Mouse (Mus musculus): ENCODE measurements around the gene Fam207a.
A peak's percentile ranks its signal among the peaks of the same experiment; 100 is the strongest.

Gene Fam207a

DNA sequence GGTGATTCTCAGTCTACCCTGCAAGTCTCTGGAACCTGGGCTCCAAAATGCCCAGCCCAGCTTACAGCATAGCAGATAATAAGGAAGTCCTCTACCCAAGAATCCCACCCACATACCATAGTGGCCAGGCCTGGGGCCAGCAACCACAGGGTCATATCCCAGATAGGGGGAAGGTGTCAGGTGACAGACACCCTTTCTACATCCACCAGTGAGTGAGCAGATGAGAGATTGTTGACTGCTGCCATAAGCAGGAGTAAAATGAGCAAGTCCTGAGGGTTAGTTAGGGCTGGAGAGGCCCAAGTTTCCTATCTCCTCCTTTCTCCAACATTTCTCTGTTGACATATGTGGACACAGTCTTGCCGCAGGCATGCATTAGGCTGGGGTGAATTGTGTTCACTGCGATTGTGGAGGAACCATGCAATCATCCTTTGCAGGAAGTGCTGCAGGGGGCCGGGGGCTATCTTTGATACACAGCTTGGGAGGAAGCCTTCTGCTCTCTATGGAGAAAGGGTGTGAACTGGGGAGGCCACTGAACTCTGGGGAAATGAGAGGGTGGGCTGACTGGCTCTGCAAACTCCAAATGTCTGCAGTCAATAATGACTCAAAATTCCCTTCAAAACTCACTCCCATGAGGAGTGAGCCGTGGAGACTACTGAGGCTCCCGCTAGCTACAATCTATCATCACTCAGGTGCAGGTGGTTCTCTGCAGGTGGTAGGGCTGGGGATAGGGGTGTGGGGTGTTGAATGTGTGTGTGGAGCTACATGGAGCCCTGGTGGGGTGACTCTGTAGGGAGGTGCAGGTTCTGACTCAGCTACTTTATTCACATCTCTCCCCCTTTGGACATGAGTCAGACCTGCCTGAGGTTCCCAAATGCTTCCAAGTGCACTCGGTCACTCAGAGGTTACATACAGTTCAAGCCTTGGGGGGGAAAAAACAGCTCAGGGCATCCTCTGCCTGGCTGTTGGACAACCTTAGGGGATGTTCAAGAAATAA lies 15.7 kb upstream of the Fam207a start:
- DNase-seq (ENCODE audit: low read depth, low spot score), result peak; percentile 14

DNA sequence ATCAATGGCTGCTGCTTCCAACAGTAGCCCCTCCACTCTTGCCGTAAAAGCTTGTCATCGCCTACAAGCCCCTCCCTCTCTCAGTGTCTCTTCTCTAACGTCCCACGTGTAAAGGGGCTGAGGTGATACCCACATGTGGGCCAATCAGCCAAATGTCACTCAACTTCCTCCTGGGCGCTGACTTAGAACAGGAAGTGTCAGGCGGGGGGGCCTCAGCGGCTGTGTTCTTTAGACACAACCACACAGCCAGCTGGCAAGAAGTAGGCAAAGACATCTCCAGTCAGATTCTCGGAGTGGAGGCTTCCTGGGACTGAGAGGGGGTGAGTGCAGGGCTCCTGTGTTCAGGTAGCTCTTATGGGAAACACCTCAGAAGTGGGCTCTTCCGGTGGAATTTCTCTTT lies 14.6 kb upstream of the Fam207a start, which contains the start of gene Itgb2:
Gene Itgb2 (plus strand): TSS at position 113 of the 400 bp plus-strand sequence.
- DNase-seq (ENCODE audit: low read depth, low spot score), result peak; percentile 23

DNA sequence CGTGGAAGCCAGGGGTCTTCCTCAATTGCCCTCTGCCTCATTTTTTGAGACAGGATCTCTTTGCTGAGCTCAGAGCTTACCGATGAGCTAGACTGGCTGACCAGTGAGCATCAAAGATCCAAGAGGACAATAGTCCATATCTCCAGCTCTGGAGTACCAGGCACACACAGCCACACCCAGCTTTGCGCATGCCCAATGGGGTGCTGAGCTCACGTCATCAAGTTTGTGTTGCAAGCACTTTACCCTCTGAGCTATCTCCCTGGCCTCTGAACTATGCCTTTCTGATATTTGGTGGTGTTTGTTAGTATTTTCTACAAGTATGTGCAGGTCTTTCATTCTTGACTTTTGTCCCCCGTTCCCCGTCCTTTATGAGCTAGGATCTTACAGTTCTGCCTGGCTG lies 13.0 kb upstream of the Fam207a start:
- no peak for DNase-seq (ENCODE audit: low read depth, low spot score)

DNA sequence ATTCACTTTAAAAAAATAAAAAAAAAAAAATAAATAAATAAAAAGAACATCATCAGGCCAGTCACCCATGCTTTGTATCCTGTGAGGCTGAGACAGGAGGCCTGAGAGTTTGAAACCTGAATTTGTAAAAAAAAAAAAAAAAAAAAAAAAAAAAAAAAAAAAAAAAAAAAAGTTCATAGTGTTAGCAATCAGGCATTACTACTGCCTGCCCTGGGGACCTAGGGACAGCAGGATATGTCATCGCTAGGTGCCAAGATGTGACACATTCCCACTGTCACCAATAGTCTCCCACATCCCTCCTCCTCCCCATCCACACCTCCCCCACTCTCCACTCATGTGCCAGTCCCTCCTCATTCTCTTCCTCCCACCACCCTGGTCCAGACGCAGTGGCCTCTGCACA lies 10.9 kb upstream of the Fam207a start:
- DNase-seq (ENCODE audit: low read depth, low spot score), result no peak

DNA sequence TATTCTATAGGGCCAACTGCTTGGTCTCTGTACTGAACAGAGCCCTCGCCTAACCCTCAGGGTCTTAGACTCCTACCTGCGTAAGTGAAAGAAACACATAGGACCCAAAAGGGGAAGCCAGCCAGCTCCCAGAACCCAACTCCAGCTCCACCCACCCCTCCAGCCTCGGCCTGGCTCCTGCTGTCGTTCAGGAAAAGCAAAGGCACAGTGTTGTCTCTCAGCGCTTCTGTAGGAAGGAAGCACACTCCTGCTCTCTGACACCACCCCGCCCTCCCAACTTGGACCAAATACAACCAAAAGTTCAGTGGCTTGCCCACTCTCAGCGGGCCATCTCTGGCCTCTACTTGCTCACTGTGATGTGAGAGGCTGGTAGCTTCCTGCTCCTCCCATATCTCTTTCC lies 7.7 kb upstream of the Fam207a start:
- no peak for DNase-seq (ENCODE audit: low read depth, low spot score)

DNA sequence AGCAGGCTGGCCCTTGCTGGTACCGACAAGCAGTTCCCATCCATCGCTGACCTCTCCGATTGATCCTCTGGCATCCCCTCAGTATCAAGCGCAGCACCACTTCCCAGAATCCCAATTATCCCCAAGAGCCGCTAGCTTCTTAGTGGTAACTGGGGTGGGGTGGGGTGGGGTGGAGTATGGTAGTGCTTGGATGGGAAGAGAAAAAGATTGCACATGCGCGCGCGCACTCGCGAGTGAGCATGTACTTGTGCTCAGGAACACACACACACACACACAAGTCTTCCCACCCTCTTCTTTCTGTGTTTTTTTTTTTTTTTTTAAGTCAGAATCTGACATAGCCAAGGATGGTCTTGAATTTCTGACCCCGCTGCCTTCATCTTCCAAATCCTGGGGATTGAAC lies 7.2 kb upstream of the Fam207a start:
- DNase-seq (ENCODE audit: low read depth, low spot score), result peak; percentile 54

DNA sequence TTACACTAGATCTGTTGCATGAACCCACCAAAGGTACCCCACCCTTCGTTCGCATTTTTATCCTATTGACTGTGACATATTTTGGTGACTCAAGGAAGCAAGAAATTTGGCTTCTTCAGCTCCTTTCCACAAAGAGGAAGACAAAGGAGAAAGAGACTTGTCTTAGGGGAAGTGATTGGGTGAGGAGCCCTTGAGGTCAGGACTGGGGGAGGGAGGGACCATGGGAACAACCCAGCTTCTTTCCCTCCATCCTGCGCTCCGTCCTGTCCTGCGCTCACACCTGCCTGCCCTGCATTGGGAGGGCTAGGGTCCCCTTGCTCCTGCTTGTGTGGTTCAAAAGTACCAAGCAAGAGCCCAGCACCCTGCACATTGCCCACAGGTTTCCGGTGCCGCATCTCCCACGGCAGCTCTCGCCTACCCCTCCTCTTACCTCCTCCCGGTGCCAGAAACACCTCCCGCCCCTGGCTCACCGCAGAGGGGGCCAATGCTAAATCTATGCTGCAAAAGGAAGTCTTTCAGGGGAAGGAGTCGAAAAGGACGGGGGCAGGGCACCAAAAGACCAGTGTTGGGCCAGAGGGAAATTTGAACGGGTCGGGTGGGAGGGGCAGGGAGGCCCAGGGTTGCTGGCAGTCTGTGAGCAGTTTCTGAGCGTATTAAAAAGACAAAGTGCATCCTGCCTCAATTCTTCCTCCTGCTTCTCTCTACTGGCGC lies 6.6 kb upstream of the Fam207a start:
- peak; percentile 18 for DNase-seq (ENCODE audit: low read depth, low spot score)

DNA sequence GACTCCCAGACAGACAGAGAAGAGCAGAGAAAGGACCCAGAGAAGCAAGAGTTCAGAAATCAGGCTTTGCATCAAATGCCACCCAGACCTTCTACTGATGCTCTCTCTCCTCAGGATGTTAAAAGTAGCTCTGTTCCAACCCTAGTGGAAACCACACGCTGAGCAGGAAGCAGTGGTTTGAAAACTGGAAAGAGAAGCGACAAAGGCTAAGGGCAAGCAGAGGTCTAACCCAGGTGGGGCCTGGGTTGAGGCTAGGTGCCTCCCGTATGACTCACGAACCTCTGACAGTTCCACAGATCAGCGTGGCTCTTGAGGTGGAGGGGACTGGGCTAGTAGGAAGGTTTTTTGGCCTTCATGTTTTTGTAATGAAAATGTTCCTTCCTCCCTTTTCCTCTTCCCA lies 4.9 kb upstream of the Fam207a start:
- DNase-seq (ENCODE audit: low read depth, low spot score), result no peak

DNA sequence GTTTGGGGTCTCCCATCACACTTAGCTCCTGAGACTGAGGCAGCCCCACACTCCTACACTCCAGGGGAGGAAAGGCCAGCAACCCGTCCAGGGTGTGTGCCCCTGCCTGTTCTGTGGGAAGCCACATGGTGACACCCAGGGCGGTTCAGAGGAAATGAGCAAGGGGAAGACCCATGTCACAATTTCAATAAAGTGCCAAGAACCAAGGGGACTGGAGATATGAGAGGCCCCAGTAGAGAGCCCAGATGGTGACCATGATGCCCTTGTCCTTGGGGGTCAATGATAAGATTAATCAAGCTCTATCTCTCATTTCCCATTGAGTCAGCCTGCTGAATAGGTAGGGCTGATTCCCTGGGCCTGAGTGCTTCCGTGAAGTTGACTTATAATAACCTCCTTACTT lies 3.6 kb upstream of the Fam207a start:
- no peak for DNase-seq (ENCODE audit: low read depth, low spot score)

DNA sequence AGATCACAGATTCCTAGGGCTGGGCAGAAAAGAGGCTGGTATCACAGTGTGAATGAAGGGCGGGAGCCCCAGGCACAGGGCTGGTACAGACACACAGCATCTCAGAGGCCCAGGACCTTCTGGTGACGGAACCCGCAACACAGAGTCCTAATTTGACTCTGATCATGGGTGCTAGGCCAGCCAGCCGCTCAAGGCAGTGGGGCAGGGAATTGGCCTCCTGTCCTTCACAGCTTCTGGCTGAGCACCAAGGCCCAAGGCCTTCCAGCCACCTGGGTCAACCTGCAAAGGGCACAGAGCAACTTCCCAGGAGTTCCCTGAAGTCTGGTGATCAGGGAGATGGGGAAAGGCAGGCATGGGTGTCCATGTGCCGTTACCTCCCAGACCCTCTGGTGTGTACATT lies 2.2 kb upstream of the Fam207a start:
- DNase-seq (ENCODE audit: low read depth, low spot score), result no peak

DNA sequence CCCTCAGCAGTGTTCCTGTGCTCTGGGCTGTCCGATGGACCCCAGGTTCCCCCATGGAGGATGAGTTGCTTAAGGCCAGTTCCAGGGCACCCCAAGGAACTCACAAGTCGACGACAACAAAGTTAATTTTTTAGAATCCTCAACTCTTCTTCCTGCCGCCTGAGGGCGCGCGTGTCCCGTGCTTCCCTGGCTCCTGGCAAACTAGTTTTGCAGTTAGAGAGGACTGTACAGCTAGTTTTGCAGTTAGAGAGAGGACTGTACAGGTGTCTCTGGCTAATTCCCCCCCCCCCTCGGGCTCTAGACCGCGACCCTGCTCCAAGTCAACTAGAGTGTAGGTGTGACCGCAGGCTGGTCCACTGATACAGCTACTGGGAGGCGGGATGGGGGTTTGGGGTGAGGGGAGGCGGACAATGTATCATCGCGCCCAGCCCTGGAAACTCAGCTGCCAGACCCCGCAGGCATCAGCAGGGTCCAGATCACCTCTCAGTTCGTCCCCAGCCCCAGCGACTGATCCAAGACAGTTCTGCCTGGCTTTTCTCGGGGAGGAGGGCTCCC lies 1.6 kb upstream of the Fam207a start:
- DNase-seq (ENCODE audit: low read depth, low spot score), result peak; percentile 84

DNA sequence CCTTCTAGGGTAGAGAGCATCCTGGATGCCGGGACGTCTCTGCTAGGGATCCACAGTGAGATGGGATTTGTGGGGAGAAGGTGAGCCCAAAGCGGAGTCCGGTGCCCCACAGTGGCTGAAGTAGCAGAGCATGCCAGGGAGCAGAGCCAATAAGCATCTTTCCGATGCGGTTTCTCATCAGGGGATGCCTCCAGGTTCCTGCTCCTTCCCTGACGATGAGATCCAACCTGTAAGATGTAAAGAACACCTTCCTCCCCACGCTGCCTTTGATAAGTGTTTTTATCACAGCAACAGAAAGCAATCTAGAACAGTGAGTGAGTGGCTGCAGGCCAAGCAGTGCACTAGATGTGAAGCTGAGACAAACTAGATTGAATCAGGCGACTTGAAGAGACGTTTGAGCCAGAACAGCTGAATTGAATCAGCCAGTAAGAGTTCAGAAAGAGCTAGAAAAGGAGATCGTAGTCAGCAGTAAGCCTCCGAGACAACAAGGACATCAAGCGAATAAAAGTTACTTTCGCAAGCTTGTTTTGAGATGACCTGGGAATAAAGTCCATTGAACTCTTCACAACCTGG lies 880 bp upstream of the Fam207a start:
- DNase-seq (ENCODE audit: low read depth, low spot score), result peak; percentile 53

DNA sequence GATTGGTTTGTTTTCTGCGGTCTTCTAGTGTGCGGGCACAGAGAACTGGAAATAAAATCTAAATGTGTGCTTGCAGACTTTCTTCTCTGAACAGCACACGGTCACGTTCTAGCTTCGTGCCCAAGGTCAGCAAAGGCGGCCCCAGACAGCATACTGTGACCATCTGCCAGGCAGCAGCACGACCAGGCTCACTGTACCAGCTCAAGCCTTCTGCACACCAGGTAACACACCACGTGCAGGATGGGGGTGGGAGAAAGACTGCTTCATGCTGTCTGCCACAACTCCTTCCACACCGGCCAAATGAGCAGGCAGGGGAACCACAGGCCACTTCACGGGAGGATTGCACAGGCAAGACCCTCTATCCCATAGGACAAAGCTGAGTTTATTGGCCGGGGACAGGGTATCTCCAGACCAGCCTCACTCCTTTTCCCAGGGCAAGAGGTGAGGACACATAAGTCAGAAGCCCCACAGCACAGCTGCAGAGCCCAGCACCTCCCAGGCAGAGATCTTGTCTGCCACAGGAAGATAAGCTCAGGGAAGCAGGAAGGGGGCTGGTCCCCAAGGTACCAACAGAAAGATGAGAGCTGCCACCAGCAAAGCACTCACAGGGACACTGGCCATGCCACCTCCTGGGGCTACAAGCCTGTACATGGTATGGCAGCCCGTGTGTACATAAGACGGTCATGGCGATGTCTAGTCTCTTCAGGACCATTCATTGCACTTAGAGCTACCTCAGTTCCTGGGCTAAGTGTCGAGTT lies 5.2 kb downstream of the Fam207a start:
- DNase-seq (ENCODE audit: low read depth, low spot score), result peak; percentile 91

DNA sequence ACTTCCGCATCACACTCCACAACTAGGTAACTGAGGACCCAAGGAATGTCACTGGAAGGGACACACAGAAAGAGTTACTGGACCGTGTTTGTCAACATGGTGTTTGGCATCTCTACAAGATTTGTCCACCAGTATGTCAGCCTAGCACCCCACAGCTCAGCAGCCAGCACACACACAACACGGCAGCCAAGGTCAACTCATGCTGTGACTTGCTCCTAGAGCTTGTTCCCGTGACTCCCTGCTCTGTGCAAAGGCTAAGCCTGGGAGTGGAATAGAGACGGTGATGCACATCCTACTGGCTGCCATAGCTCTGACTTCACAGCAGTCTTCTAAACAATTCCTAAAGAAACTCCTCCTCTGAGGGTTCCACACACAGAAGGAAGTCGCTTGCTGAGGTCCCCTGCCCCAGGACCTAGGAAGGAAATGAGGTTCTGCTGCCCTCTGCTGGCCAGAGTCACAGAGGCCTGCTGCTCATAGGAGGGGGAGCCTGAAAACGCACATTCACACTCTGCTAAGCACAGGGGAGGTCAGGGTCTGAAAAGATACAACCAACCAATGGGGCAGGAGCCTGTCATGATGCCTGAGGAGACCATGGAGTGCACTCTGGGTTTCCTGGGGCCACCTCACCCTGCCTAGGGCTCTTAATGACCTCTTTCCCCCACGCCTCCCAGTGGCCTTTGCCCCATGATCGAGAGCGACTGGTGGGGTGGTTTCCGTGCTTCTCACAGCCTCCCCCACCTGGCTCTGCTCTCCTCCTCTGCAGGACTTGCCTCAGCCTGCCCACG lies 6.0 kb downstream of the Fam207a start:
- peak; percentile 95 for DNase-seq (ENCODE audit: low read depth, low spot score)

DNA sequence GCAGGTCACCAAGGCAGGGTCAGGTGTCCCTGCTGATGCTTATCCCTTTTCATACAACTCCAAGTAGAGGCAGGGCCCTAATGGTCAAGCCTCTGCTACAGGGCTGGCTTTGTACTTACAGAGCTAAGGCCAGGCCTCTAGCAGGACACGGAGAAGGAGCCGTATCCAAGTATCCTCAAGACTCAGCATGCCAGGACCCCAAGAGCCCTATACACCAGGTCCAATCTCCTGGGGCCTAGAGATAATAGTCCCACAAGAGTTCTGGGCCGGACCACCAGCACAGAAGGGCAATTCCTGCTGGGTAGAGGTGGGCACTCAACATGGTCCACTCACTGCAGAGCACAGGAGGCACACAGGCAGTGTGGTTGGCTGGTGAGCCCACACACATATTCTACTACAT lies 6.8 kb downstream of the Fam207a start:
- DNase-seq (ENCODE audit: low read depth, low spot score), result no peak

DNA sequence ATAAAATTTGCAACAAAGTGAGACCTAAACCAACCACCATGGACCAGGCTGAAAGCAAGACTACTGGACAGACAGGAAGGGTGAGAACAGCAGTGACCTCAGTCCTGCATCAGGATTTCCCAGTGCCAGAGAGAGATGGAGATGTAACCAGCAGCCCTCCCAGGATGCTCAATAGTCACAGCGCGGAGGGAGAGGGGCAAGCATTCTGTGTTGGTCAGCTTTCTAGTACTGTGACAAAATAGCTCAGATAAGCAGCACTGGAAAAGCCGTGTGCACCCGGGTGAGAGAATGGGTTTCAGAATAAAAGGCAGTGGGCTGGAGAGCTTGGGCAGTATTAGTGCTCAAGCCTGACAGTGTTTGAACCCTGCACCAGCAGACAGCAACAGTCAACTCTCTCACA lies 7.8 kb downstream of the Fam207a start:
- no peak for DNase-seq (ENCODE audit: low read depth, low spot score)

DNA sequence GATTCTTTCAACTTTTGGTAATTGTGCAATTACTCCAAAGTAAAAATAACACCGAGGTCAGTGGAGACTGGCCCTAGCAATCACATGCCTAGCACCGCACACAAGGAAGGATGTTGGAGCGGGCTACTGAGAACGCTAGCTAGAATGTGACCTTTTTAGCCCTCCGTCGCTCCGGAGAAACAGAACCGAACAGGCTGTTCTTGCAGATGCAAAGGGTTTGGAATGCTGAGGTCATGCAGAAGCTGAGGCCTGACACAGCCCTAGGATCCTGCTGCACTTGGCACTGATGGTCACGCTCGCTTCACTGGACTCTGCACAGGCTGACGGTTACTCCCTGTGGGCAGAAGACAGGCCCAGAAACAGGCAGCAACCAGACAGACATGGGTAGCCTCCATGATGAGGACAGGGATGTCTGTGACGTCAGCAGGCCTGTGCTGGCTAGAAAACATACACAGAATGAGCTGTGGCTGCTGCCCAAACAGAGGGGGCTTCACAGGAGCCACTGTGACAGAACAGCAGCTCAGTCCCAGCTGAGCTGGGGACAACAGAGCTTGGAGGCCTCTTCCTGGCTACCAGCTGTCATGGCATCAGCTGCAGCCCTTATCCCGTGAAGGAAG lies 8.5 kb downstream of the Fam207a start:
- DNase-seq (ENCODE audit: low read depth, low spot score), result peak; percentile 66

DNA sequence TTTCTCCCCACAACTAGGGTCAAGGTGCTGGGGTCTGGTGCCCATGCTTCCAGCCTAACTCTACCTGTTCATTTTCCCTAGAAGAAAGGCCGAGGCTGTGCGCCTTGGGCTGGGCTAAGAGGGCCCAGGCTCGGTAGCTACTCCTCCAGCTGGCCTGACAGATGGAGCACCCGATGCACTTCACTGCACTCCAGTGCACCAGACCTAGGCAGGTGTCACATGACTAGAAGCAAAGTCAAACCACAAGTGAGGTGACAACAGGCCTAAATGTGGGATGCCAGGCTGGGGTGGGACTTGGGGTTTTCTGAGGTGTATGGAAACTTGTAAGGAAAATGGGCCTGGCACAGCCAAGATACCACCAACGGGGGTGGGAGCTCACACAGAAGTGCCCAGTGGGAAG lies 9.1 kb downstream of the Fam207a start:
- peak; percentile 94 for DNase-seq (ENCODE audit: low read depth, low spot score)

DNA sequence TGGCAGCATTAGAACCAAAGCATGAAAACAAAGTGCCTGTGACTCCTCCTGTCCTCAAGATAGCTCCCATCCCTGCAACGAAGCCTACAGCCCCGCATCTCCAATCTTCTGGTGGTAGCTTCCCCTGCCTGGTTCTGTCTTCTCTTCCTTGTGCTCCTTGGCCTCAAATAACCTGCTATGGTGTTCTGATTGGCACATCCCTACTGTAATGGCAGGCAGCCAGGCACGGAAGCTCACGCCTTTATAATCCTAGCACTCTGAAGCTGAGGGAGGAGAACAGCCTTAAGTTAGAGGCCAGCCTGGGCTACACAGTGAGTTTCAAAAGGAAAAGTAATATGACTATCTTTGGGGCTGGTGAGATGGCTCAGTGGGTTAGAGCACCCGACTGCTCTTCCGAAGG lies 11.4 kb downstream of the Fam207a start:
- peak; percentile 66 for DNase-seq (ENCODE audit: low read depth, low spot score)
